Mouse (Mus musculus) CH12.LX (cell line): ENCODE measurements around the gene Naa80. TPM values are rescaled to one million over a fixed set of nuclear protein-coding genes. Genes with fewer than 3 reads are reported as not detected.

ENCODE experiments used
- DNase-seq: peaks from one replicate; pipeline ENCODE4 v3.0.0-alpha.2; 2013; ENCODE audit errors: extremely low read depth
- H3K27ac ChIP-seq: 2 replicates; pipeline ENCODE4 v1.5.1; 2012; ENCODE audit warnings: low read depth, mild to moderate bottlenecking, control low read depth, moderate library complexity; ENCODE audit not compliant: insufficient read depth
- H3K27me3 ChIP-seq: replicated peaks from 2 replicates; pipeline ENCODE3; 2012; ENCODE audit warnings: inconsistent platforms
- H3K36me3 ChIP-seq, 2 experiments: replicated peaks in 1 of 2; 2 replicates each; pipeline versions ENCODE3 to v1.6.1; 2012; ENCODE audit warnings: inconsistent platforms in 1 of 2, low read length in 1 of 2, mild to moderate bottlenecking in 1 of 2, mixed read lengths in 1 of 2, moderate library complexity in 1 of 2; ENCODE audit not compliant: control insufficient read depth in 1 of 2, insufficient read depth in 1 of 2
- H3K4me1 ChIP-seq, 2 experiments: 2 replicates each; pipeline ENCODE4 v1.6.1; 2012; ENCODE audit warnings: inconsistent platforms in 1 of 2, moderate library complexity in 1 of 2; ENCODE audit not compliant: insufficient read depth in 2 of 2, control insufficient read depth in 1 of 2
- H3K4me2 ChIP-seq: 2 replicates; pipeline ENCODE4 v1.6.1; 2012; ENCODE audit warnings: low read depth, mild to moderate bottlenecking, control low read depth; ENCODE audit not compliant: poor library complexity, insufficient read depth, severe bottlenecking
- H3K4me3 ChIP-seq, 3 experiments: fragments of 150-350 bp in 1 of 3; sonication (generic) in 1 of 3; replicated peaks in 1 of 3; 2 replicates each; pipeline versions ENCODE3 to v1.5.1; 2011 to 2012; ENCODE audit warnings: low read depth in 2 of 3, low read length in 2 of 3, mild to moderate bottlenecking in 2 of 3, moderate library complexity in 2 of 3, control low read depth in 1 of 3, improper control_type of control experiment in 1 of 3, inconsistent platforms in 1 of 3, mixed read lengths in 1 of 3; ENCODE audit not compliant: poor library complexity in 1 of 3
- H3K79me2 ChIP-seq: replicated peaks from 2 replicates; pipeline ENCODE4 v1.6.1; 2012; ENCODE audit warnings: mild to moderate bottlenecking, moderate library complexity; ENCODE audit not compliant: control insufficient read depth, poor library complexity, insufficient read depth, severe bottlenecking; ENCODE audit errors: extremely low read depth
- H3K9ac ChIP-seq: 2 replicates; pipeline ENCODE4 v1.6.1; 2012; ENCODE audit warnings: low read depth, mild to moderate bottlenecking, control low read depth, moderate library complexity; ENCODE audit not compliant: insufficient read depth
- H3K9me3 ChIP-seq: replicated peaks from 2 replicates; pipeline ENCODE3; 2012; ENCODE audit warnings: low read length, inconsistent platforms, mixed read lengths
- BHLHE40 ChIP-seq: IDR thresholded peaks from 2 replicates; pipeline ENCODE4 v1.6.1; 2011; ENCODE audit warnings: mild to moderate bottlenecking, low read depth, low read length, improper control_type of control experiment
- CHD2 ChIP-seq: IDR thresholded peaks from 2 replicates; pipeline ENCODE4 v1.6.1; 2011; ENCODE audit warnings: low read length, improper control_type of control experiment
- CTCF ChIP-seq, 2 experiments: IDR thresholded peaks in 1 of 2; conservative IDR thresholded peaks in 1 of 2; 2 replicates each; pipeline ENCODE4 v1.5.1; 2011 to 2012; ENCODE audit warnings: low read depth in 2 of 2, low read length in 2 of 2, improper control_type of control experiment in 1 of 2, inconsistent platforms in 1 of 2, mild to moderate bottlenecking in 1 of 2, moderate library complexity in 1 of 2
- EP300 ChIP-seq: IDR thresholded peaks from 2 replicates; pipeline ENCODE4 v1.6.1; 2011; ENCODE audit warnings: low read length, improper control_type of control experiment
- ETS1 ChIP-seq: conservative IDR thresholded peaks from 2 replicates; pipeline ENCODE4 v1.6.1; 2012; ENCODE audit warnings: low read depth, mild to moderate bottlenecking, inconsistent platforms, low read length, improper control_type of control experiment, moderate library complexity
- GABPA ChIP-seq: IDR thresholded peaks from 2 replicates; pipeline ENCODE4 v1.6.1; 2012; ENCODE audit warnings: low read depth, low read length, improper control_type of control experiment, inconsistent platforms; ENCODE audit not compliant: insufficient replicate concordance
- IRF4 ChIP-seq: IDR thresholded peaks from 2 replicates; pipeline ENCODE4 v1.6.1; 2014; ENCODE audit warnings: low read depth, mild to moderate bottlenecking, inconsistent platforms, low read length, improper control_type of control experiment
- NRF1 ChIP-seq: IDR thresholded peaks from 2 replicates; pipeline ENCODE4 v1.6.1; 2014; ENCODE audit warnings: low read depth, mild to moderate bottlenecking, inconsistent platforms, low read length, improper control_type of control experiment, moderate library complexity
- PAX5 ChIP-seq: IDR thresholded peaks from 2 replicates; pipeline ENCODE4 v1.6.1; 2012; ENCODE audit warnings: low read length, inconsistent platforms, mixed read lengths
- POLR2A ChIP-seq: IDR thresholded peaks from 2 replicates; pipeline ENCODE4 v1.6.1; 2011; ENCODE audit warnings: low read depth, mild to moderate bottlenecking, improper control_type of control experiment, low read length
- POLR2AphosphoS2 ChIP-seq: IDR thresholded peaks from 2 replicates; pipeline ENCODE4 v1.6.1; 2011; ENCODE audit warnings: low read depth, low read length, improper control_type of control experiment
- RCOR1 ChIP-seq: conservative IDR thresholded peaks from 2 replicates; pipeline ENCODE4 v1.6.1; 2012; ENCODE audit warnings: low read depth, mild to moderate bottlenecking, inconsistent platforms, low read length, improper control_type of control experiment
- SMC3 ChIP-seq: IDR thresholded peaks from 2 replicates; pipeline ENCODE4 v1.6.1; 2011; ENCODE audit warnings: low read depth, low read length, improper control_type of control experiment
- UBTF ChIP-seq: IDR thresholded peaks from 2 replicates; pipeline ENCODE4 v1.6.1; 2012; ENCODE audit warnings: low read depth, mild to moderate bottlenecking, inconsistent platforms, low read length, improper control_type of control experiment, moderate library complexity
- USF2 ChIP-seq: conservative IDR thresholded peaks from 2 replicates; pipeline ENCODE4 v1.6.1; 2011; ENCODE audit warnings: low read depth, low read length, improper control_type of control experiment
- ZNF384 ChIP-seq: IDR thresholded peaks from 2 replicates; pipeline ENCODE4 v1.6.1; 2012; ENCODE audit warnings: low read depth, low read length, improper control_type of control experiment, inconsistent platforms
- dilution Hi-C: fragments of 300-500 bp; cut with MboI; formaldehyde crosslinking; loops from 2 replicates; pipeline ENCODE4 v1.14.3; 2020; ENCODE audit warnings: low sequenced_read_pairs; ENCODE audit not compliant: extremely low pct_unique_long_range_greater_than_20kb, extremely low pct_ligation_motif_present
- in situ Hi-C: fragments of 300-500 bp; cut with MboI; formaldehyde crosslinking; loops from 3 replicates; pipeline ENCODE4 v1.14.3; 2019; ENCODE audit warnings: low sequenced_read_pairs, low pct_ligation_motif_present, low pct_unique_long_range_greater_than_20kb, mixed read lengths
- polyA plus RNA-seq: library from polyadenylated mRNA; unstranded; fragments of >175 nt; gene quantifications from 2 replicates; pipeline ENCODE4 v1.2.1, GENCODE M21; 2012; ENCODE audit warnings: low read depth; ENCODE audit not compliant: insufficient read length
- total RNA-seq, 2 experiments: library from RNA; depleted of rRNA; stranded (reverse); fragments of 300-350 nt in 1 of 2; fragments of >200 nt in 1 of 2; gene quantifications; 2 replicates each; pipeline ENCODE4 v1.2.3; 2012 to 2014

Naa80 gene
- total and polyA plus RNA-seq, 3 experiments: 1.7 to 9.3 (median 4.8) TPM

DNA sequence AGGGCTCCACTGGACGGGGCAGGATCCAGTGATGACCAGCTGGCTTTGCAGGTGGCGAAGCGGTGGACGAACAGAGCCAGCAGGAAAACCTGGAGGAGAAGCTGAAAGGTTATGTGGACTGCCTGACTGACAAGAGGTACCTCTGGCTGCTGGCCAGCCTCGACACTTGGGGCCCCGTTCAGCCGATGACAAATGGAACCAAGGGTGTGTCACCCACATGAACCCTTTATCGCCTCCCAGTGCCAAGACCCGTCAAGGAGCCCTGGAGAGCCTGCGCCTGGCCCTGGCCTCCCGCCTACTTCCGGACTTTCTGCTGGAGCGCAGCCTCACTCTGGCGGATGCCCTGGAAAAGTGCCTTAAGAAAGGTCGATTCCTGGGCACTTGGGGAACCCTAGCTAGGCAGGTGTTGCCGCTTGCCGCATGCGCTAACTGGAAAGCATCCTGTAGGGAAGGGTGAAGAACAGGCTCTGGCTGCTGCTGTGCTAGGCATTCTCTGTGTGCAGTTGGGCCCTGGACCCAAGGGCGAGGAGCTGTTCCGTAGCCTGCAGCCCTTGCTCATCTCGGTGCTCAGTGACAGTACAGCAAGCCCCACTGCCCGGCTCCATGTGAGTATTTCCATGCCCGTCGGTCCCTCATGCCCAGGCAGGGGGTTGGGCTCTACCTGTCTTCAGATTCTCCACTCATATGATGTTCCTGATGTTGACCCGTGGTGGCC lies 11.5 kb downstream of the Naa80 start:
- Histone ChIP-seq H3K9ac (no peak overlapping the region), H3K4me1 (peaks cover 8 to 22% of the 10 kb centered on the region in 2 experiments), H3K36me3 (peaks cover 44 to 66% of the 10 kb centered on the region in 2 experiments), H3K27ac (no peak overlapping the region), H3K4me3 (no peak overlapping the region), H3K79me2 (peaks cover 18% of the 10 kb centered on the region), H3K4me2 (no peak overlapping the region)
- in situ Hi-C loops: no loop called here
- TF ChIP-seq BHLHE40: no peak
- no peak for TF ChIP-seq NRF1
- no peak for TF ChIP-seq CTCF (conservative IDR thresholded peaks at IDR 0.05 in 1 of 2, IDR thresholded peaks at IDR 0.05 in 1 of 2; ENCODE audit: low read depth in 2 of 2, low read length in 2 of 2)
- TF ChIP-seq, all 38 proteins: peak for 0
- no peaks in the 10 kb centered on the region for H3K9me3 ChIP-seq
- H3K27me3 ChIP-seq: no peaks in the 10 kb centered on the region
- DNase-seq: no peak
- dilution Hi-C loops: no loop called here

DNA sequence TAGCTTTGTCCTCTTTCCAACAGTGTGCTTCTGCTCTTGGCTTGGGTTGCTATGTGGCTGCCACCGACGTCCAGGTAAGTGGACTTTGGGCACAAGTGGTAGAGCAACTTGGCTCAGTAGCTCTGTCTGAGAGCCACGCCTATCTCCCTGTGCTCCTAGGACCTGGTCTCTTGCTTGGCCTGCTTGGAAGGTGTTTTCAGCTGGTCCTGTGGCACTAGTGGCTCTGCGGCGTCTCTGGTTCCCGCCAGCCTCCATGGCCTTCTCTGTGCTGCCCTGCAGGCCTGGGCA lies 12.0 kb downstream of the Naa80 start:
- Histone ChIP-seq H3K4me1 (peaks cover 8 to 22% of the 10 kb centered on the region in 2 experiments), H3K4me3 (no peak overlapping the region), H3K79me2 (peaks cover 18% of the 10 kb centered on the region), H3K9ac (no peak overlapping the region), H3K9me3 (no peaks in the 10 kb centered on the region), H3K27ac (no peak overlapping the region), H3K36me3 (peaks cover 44 to 68% of the 10 kb centered on the region in 2 experiments), H3K27me3 (no peaks in the 10 kb centered on the region), H3K4me2 (no peak overlapping the region)
- TF ChIP-seq POLR2A (no peak), GABPA (no peak), SMC3 (no peak), BHLHE40 (no peak), CHD2 (no peak), ETS1 (no peak), USF2 (no peak), IRF4 (no peak), POLR2AphosphoS2 (no peak), RCOR1 (no peak), PAX5 (no peak), EP300 (no peak), ZNF384 (no peak), UBTF (no peak)
- in situ Hi-C loops (no loop called here), dilution Hi-C loops (no loop called here)
- no peak for DNase-seq
